Mouse (Mus musculus) kidney, postnatal 0 days (tissue): ENCODE measurements around the gene Med15. TPM values are rescaled to one million over a fixed set of nuclear protein-coding genes. Genes with fewer than 3 reads are reported as not detected.

ENCODE experiments used
- ATAC-seq: fragments of 200-750 bp; cut with Nextera tagmentation; replicated peaks from 2 replicates; pipeline ENCODE4 v1.8.0; 2017; ENCODE audit warnings: low read depth, moderate number of reproducible peaks, moderate TSS enrichment, moderate library complexity; ENCODE audit not compliant: low FRiP score
- DNase-seq: peaks from one replicate; pipeline ENCODE4 v3.0.0-alpha.2; 2016; ENCODE audit warnings: low spot score
- H3K27ac ChIP-seq: fragments of 300-500 bp; sonication (generic); 2 replicates; pipeline ENCODE4 v1.5.1; 2014; ENCODE audit warnings: mild to moderate bottlenecking
- H3K27me3 ChIP-seq: fragments of 300-500 bp; sonication (generic); 2 replicates; pipeline ENCODE4 v1.6.1; 2014; ENCODE audit warnings: low read length, mixed read lengths; ENCODE audit not compliant: insufficient read depth
- H3K36me3 ChIP-seq: fragments of 300-500 bp; sonication (generic); 2 replicates; pipeline ENCODE4 v1.6.1; 2014; ENCODE audit warnings: low read length, mixed read lengths; ENCODE audit not compliant: insufficient read depth
- H3K4me1 ChIP-seq: fragments of 300-500 bp; sonication (generic); replicated peaks from 2 replicates; pipeline ENCODE4 v1.6.1; 2014; ENCODE audit warnings: antibody characterized with exemption, low read length, mixed read lengths; ENCODE audit not compliant: insufficient read depth
- H3K4me2 ChIP-seq: fragments of 300-500 bp; sonication (generic); 2 replicates; pipeline ENCODE4 v1.6.1; 2014; ENCODE audit warnings: mild to moderate bottlenecking, low read length, moderate library complexity, mixed read lengths
- H3K4me3 ChIP-seq: fragments of 300-500 bp; sonication (generic); replicated peaks from 2 replicates; pipeline ENCODE4 v1.5.1; 2014; ENCODE audit warnings: low read depth, low read length
- H3K9ac ChIP-seq: fragments of 300-500 bp; sonication (generic); 2 replicates; pipeline ENCODE4 v1.6.1; 2014; ENCODE audit warnings: low read depth, low read length
- H3K9me3 ChIP-seq: fragments of 300-500 bp; sonication (generic); replicated peaks from 2 replicates; pipeline ENCODE4 v1.6.1; 2016; ENCODE audit warnings: low read length, inconsistent platforms, mixed read lengths
- CTCF ChIP-seq: IDR thresholded peaks from 2 replicates; pipeline ENCODE4 v1.5.1; 2016; ENCODE audit warnings: antibody characterized with exemption, low read depth, mild to moderate bottlenecking, moderate library complexity
- WGBS: fragments of 180-500 bp; shearing (Covaris S2); extraction: QIAGEN DNeasy Blood & Tissue Kit; methylation state at CpG from one replicate; pipeline ENCODE4 v1.1.7; 2014; 5-methylcytosine and 5-hydroxymethylcytosine counted together
- polyA plus RNA-seq: library from polyadenylated mRNA; unstranded; fragments of >200 nt; fragmentation: Nextera tagmentation; extraction: Ambion mirVana; gene quantifications from 2 replicates; pipeline ENCODE4 v1.2.1, GENCODE M21; 2015

Gene Med15
- polyA plus RNA-seq, 1 experiment from 2014 or later, result 29.4 TPM

GRCm38 (mm10) chr16:17753686-17754085 is 21.0 kb upstream of the Med15 start:
- Histone ChIP-seq H3K9me3 (no peaks in the 10 kb centered on the region), H3K4me3 (no peak overlapping the region), H3K36me3 (no peaks in the 10 kb centered on the region), H3K27me3 (no peaks in the 10 kb centered on the region), H3K9ac (no peak overlapping the region), H3K27ac (no peak overlapping the region), H3K4me1 (no peaks in the 10 kb centered on the region; the same call in 1 of the 2 replicates), H3K4me2 (no peak overlapping the region)
- DNase-seq, result no peak
- 54% methylated on average over 1 of the region's 1 CpGs for WGBS
- ATAC-seq, result no peak
- TF ChIP-seq CTCF, result no peak

- DNase-seq, result no peak
- Histone ChIP-seq H3K27ac (no peak overlapping the region), H3K4me3 (no peak overlapping the region), H3K9me3 (no peaks in the 10 kb centered on the region), H3K4me2 (no peak overlapping the region), H3K36me3 (no peaks in the 10 kb centered on the region), H3K9ac (no peak overlapping the region), H3K4me1 (no peaks in the 10 kb centered on the region), H3K27me3 (no peaks in the 10 kb centered on the region)
- 27% methylated on average over 3 of the region's 3 CpGs for WGBS
- TF ChIP-seq CTCF, result no peak
- no peak for ATAC-seq
Observed at GRCm38 (mm10) chr16:17753001-17753400, 20.3 kb upstream of the Med15 start.

GRCm38 (mm10) chr16:17745067-17745466 is 12.4 kb upstream of the Med15 start:
- no peak for TF ChIP-seq CTCF
- Histone ChIP-seq H3K4me1 (no peaks in the 10 kb centered on the region), H3K36me3 (no peaks in the 10 kb centered on the region), H3K27me3 (no peaks in the 10 kb centered on the region), H3K9ac (no peak overlapping the region), H3K9me3 (no peaks in the 10 kb centered on the region), H3K27ac (no peak overlapping the region), H3K4me2 (no peak overlapping the region), H3K4me3 (no peak overlapping the region)
- DNase-seq, result no peak
- 72% methylated on average over 2 of the region's 2 CpGs for WGBS
- no peak for ATAC-seq

GRCm38 (mm10) chr16:17744536-17744935 is 11.8 kb upstream of the Med15 start:
- TF ChIP-seq CTCF, result peak; percentile 78
- Histone ChIP-seq H3K36me3 (no peaks in the 10 kb centered on the region), H3K27me3 (no peaks in the 10 kb centered on the region), H3K9me3 (no peaks in the 10 kb centered on the region), H3K4me3 (no peak overlapping the region), H3K9ac (no peak overlapping the region), H3K4me2 (no peak overlapping the region), H3K4me1 (no peaks in the 10 kb centered on the region), H3K27ac (no peak overlapping the region)
- ATAC-seq (no peak), DNase-seq (peak; percentile 47)
- 10% methylated on average over 1 of the region's 1 CpGs for WGBS

- ATAC-seq, result no peak
- Histone ChIP-seq H3K9ac (no peak overlapping the region), H3K36me3 (no peaks in the 10 kb centered on the region), H3K4me2 (no peak overlapping the region), H3K4me3 (no peak overlapping the region), H3K27me3 (no peaks in the 10 kb centered on the region), H3K4me1 (no peaks in the 10 kb centered on the region), H3K9me3 (no peaks in the 10 kb centered on the region), H3K27ac (no peak overlapping the region)
- no peak for DNase-seq
- 44% methylated on average over 4 of the region's 4 CpGs for WGBS
- TF ChIP-seq CTCF, result peak; percentile 55
Observed at GRCm38 (mm10) chr16:17743279-17743678, 10.6 kb upstream of the Med15 start.

GRCm38 (mm10) chr16:17742810-17743209 is 10.1 kb upstream of the Med15 start:
- no peak overlapping the region for H3K27ac ChIP-seq
- DNase-seq (no peak), ATAC-seq (no peak)
- no peaks in the 10 kb centered on the region for H3K9me3 ChIP-seq
- no peaks in the 10 kb centered on the region for H3K27me3 ChIP-seq
- WGBS, result 86% methylated on average over 1 of the region's 1 CpGs
- no peak overlapping the region for H3K4me2 ChIP-seq
- no peak overlapping the region for H3K9ac ChIP-seq
- H3K4me1 ChIP-seq, result no peaks in the 10 kb centered on the region
- no peak; the same call in 1 of the 2 replicates for TF ChIP-seq CTCF
- no peak overlapping the region for H3K4me3 ChIP-seq
- H3K36me3 ChIP-seq, result no peaks in the 10 kb centered on the region

GRCm38 (mm10) chr16:17740080-17740479 is 7.4 kb upstream of the Med15 start:
- TF ChIP-seq CTCF, result no peak
- Histone ChIP-seq H3K9me3 (no peaks in the 10 kb centered on the region), H3K4me3 (no peak overlapping the region), H3K4me2 (no peak overlapping the region), H3K27ac (no peak overlapping the region), H3K9ac (no peak overlapping the region), H3K36me3 (no peaks in the 10 kb centered on the region), H3K27me3 (no peaks in the 10 kb centered on the region), H3K4me1 (no peaks in the 10 kb centered on the region)
- ATAC-seq (no peak), DNase-seq (no peak)
- WGBS, result 70% methylated on average over 4 of the region's 4 CpGs
